Mouse (Mus musculus) liver, adult 2 months (tissue): ENCODE data around the gene Grin3b.

ENCODE experiments used
- CTCF ChIP-seq: fragments of 200-500 bp; IDR thresholded peaks from 2 replicates; pipeline ENCODE4 v1.5.1; 2011; ENCODE audit warnings: low read depth, low read length, control low read depth
- POLR2A ChIP-seq: fragments of 200-500 bp; IDR thresholded peaks from 2 replicates; pipeline ENCODE4 v1.6.1; 2011; ENCODE audit warnings: low read length, control low read depth; ENCODE audit not compliant: insufficient read depth; ENCODE audit errors: extremely low read depth

GRCm38 (mm10) chr10:79991548-79991947 is 21.0 kb downstream of the Grin3b start:
- TF ChIP-seq POLR2A (no peak), CTCF (peak; percentile 30; the same call in 1 of the 2 replicates)
